Mouse (Mus musculus) lung, adult 2 months (tissue): ENCODE measurements around the gene Pigv.

Experiments
- CTCF ChIP-seq: fragments of 200-500 bp; IDR thresholded peaks from 2 replicates; pipeline ENCODE4 v1.5.1; 2011; ENCODE audit warnings: mild to moderate bottlenecking, low read length, control low read depth; ENCODE audit not compliant: insufficient read depth
- POLR2A ChIP-seq: fragments of 200-500 bp; IDR thresholded peaks from 2 replicates; pipeline ENCODE4 v1.6.1; 2011; ENCODE audit warnings: low read depth, mild to moderate bottlenecking, control low read depth, low read length, borderline replicate concordance; ENCODE audit errors: extremely low read depth

GRCm38 (mm10) chr4:133617936-133618335 is 54.5 kb downstream of the Pigv start:
- TF ChIP-seq CTCF = no peak
- TF ChIP-seq POLR2A = no peak
